Mouse (Mus musculus) liver, embryonic 11.5 days (tissue): ENCODE results near the gene Trp53rka. TPM values are rescaled to one million over a fixed set of nuclear protein-coding genes. Genes with fewer than 3 reads are reported as not detected.

ENCODE experiments used
- ATAC-seq: fragments of 200-750 bp; cut with Nextera tagmentation; replicated peaks from 2 replicates; pipeline ENCODE4 v1.8.0; 2017; ENCODE audit warnings: moderate number of reproducible peaks, mild to moderate bottlenecking, moderate TSS enrichment, moderate library complexity; ENCODE audit not compliant: low FRiP score
- DNase-seq: peaks from one replicate; pipeline ENCODE4 v3.0.0-alpha.2; 2017; ENCODE audit warnings: low spot score
- H3K27ac ChIP-seq: fragments of 300-500 bp; sonication (generic); 2 replicates; pipeline ENCODE4 v1.5.1; 2014; ENCODE audit warnings: mild to moderate bottlenecking, low read depth, low read length, control low read depth
- H3K27me3 ChIP-seq: fragments of 300-500 bp; sonication (generic); replicated peaks from 2 replicates; pipeline ENCODE4 v1.6.1; 2014; ENCODE audit warnings: low read length, mixed read lengths; ENCODE audit not compliant: control insufficient read depth, insufficient read depth
- H3K36me3 ChIP-seq: fragments of 300-500 bp; sonication (generic); 2 replicates; pipeline ENCODE4 v1.6.1; 2014; ENCODE audit warnings: mild to moderate bottlenecking, low read length, moderate library complexity, mixed read lengths; ENCODE audit not compliant: control insufficient read depth, insufficient read depth
- H3K4me1 ChIP-seq: fragments of 300-500 bp; sonication (generic); replicated peaks from 2 replicates; pipeline ENCODE4 v1.6.1; 2014; ENCODE audit warnings: low read length, mixed read lengths; ENCODE audit not compliant: control insufficient read depth, insufficient read depth
- H3K4me2 ChIP-seq: fragments of 300-500 bp; sonication (generic); 2 replicates; pipeline ENCODE4 v1.6.1; 2014; ENCODE audit warnings: mild to moderate bottlenecking, control low read depth, moderate library complexity
- H3K4me3 ChIP-seq: fragments of 300-500 bp; sonication (generic); 2 replicates; pipeline ENCODE4 v1.5.1; 2014; ENCODE audit warnings: low read depth, low read length, control low read depth
- H3K9ac ChIP-seq: fragments of 300-500 bp; sonication (generic); 2 replicates; pipeline ENCODE4 v1.6.1; 2014; ENCODE audit warnings: low read depth, low read length, control low read depth
- H3K9me3 ChIP-seq: fragments of 300-500 bp; sonication (generic); 2 replicates; pipeline ENCODE4 v1.6.1; 2016; ENCODE audit warnings: low read length, inconsistent platforms, mixed read lengths; ENCODE audit not compliant: control insufficient read depth
- WGBS: fragments of 180-500 bp; shearing (Covaris S2); extraction: QIAGEN DNeasy Blood & Tissue Kit; methylation state at CpG from one replicate; pipeline ENCODE4 v1.1.7; 2014; 5-methylcytosine and 5-hydroxymethylcytosine counted together
- polyA plus RNA-seq: library from polyadenylated mRNA; unstranded; fragments of >200 nt; fragmentation: Nextera tagmentation; extraction: Ambion mirVana; gene quantifications from 2 replicates; pipeline ENCODE4 v1.2.1, GENCODE M21; 2014

Trp53rka gene
- polyA plus RNA-seq, 1 experiment from 2014 or later: 31.4 TPM

DNA sequence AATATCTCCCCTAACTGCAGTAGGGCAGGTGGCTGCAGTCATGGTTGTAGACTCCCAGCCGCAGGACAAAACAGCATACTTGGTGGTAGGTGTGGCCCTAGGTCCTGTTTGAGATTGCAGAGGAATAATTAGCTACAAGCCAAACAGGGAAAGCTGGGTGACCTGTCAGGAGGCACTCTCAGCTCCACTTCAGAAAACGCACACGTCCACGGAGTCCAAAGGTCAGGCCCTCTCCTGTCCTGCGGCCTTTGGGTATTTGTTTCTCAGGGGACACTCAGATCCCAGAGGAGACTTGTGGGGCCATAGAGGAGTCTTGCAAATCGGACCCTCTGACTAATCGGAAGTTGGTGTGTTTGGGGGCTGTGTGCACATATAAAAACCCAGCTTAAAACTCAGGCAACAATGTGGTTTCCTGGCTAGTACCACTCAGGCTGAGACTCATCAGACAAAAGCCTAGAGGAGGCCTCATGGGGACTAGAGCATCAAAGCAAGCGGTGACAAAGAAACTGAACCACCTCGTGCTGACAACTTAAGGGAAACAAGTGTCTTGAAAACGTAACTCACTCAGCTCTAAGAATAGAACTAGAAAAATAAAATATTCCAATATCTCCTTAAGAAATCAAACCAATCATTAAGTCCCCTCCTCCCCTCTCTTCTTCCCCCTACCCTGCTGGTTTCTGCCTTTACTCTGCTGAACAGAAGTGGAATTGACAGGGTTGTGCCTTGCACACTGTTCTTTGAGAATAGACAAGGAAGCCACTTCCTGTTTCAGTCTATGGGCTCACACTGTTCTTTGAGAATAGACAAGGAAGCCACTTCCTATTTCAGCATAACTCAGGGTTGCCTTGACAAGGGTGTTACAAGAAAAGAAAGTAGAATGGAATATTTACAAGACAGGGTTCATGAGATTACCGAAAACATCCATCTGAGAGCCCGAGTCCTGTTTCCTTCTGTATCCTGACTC is 40.1 kb downstream of the Trp53rka start:
- H3K9ac ChIP-seq: no peak overlapping the region
- DNase-seq: no peak
- 0 out of 2 replicates have a peak, but pooled peaks cover 4% of the 10 kb centered on the region for H3K4me1 ChIP-seq
- no peak overlapping the region for H3K27ac ChIP-seq
- 62% methylated on average over 12 of the region's 12 CpGs for WGBS
- no peaks in the 10 kb centered on the region for H3K36me3 ChIP-seq
- no peaks in the 10 kb centered on the region for H3K27me3 ChIP-seq
- ATAC-seq: no peak
- no peak overlapping the region for H3K4me2 ChIP-seq
- no peak overlapping the region for H3K4me3 ChIP-seq
- no peaks in the 10 kb centered on the region for H3K9me3 ChIP-seq

GRCm38 (mm10) chr2:165448475-165448874 is 44.6 kb downstream of the Trp53rka start:
- Histone ChIP-seq H3K9ac (no peak overlapping the region), H3K9me3 (no peaks in the 10 kb centered on the region), H3K27ac (no peak overlapping the region), H3K36me3 (no peaks in the 10 kb centered on the region), H3K4me2 (no peak overlapping the region), H3K4me1 (0 out of 2 replicates have a peak, but pooled peaks cover 7% of the 10 kb centered on the region), H3K4me3 (no peak overlapping the region), H3K27me3 (no peaks in the 10 kb centered on the region)
- ATAC-seq (no peak), DNase-seq (no peak)
- 70% methylated on average over 9 of the region's 9 CpGs for WGBS

- H3K4me1 ChIP-seq: 0 out of 2 replicates have a peak, but pooled peaks cover 3% of the 10 kb centered on the region
- DNase-seq (no peak), ATAC-seq (no peak)
- no peaks in the 10 kb centered on the region for H3K27me3 ChIP-seq
- 60% methylated on average over 3 of the region's 3 CpGs for WGBS
- H3K4me3 ChIP-seq: no peak overlapping the region
- H3K27ac ChIP-seq: no peak overlapping the region
- no peaks in the 10 kb centered on the region for H3K9me3 ChIP-seq
- no peaks in the 10 kb centered on the region for H3K36me3 ChIP-seq
- H3K4me2 ChIP-seq: no peak overlapping the region
- H3K9ac ChIP-seq: no peak overlapping the region
Measured at GRCm38 (mm10) chr2:165444861-165445260, 48.3 kb downstream of the Trp53rka start.

DNA sequence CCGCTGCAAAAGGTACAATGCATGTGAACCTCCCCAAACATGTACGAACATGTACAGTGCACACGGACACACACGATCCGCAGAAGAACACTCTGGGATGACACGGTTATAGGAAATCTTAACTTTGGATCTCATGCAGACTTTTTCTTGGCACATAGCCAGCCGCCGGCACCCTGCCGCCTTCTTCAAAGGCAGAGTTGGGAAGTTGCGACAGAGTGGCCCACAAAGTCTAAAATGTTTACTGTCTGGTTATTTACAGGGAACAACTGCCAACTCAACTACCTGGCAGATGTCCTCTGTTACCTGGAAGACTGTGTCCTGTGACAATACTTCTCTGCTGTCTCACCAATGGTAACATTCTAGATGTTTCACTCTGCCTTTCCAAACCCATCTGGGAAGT is 50.1 kb downstream of the Trp53rka start:
- no peaks in the 10 kb centered on the region for H3K9me3 ChIP-seq
- H3K4me1 ChIP-seq: 0 out of 2 replicates have a peak, but pooled peaks cover 3% of the 10 kb centered on the region
- H3K4me3 ChIP-seq: no peak overlapping the region
- no peak for DNase-seq
- ATAC-seq: no peak
- no peak overlapping the region for H3K27ac ChIP-seq
- no peak overlapping the region for H3K4me2 ChIP-seq
- no peaks in the 10 kb centered on the region for H3K36me3 ChIP-seq
- no peaks in the 10 kb centered on the region for H3K27me3 ChIP-seq
- H3K9ac ChIP-seq: no peak overlapping the region
- 77% methylated on average over 10 of the region's 10 CpGs for WGBS

- Histone ChIP-seq H3K9ac (no peak overlapping the region), H3K36me3 (no peaks in the 10 kb centered on the region), H3K27me3 (no peaks in the 10 kb centered on the region), H3K27ac (no peak overlapping the region; the same call in 1 of the 2 replicates), H3K4me3 (no peak overlapping the region), H3K4me1 (0 out of 2 replicates have a peak, but pooled peaks cover 3% of the 10 kb centered on the region), H3K4me2 (no peak overlapping the region), H3K9me3 (no peaks in the 10 kb centered on the region)
- 45% methylated on average over 4 of the region's 4 CpGs for WGBS
- DNase-seq: no peak
- no peak for ATAC-seq
Measured at GRCm38 (mm10) chr2:165441613-165442012, 51.5 kb downstream of the Trp53rka start.

Other genes starting within 250 kb of the Trp53rka start
- 53.0 and 64.4 TPM in 2 replicates for gene Slc35c2, start 205.5 kb downstream of the Trp53rka start, polyA plus RNA-seq
- 36.4 and 42.4 TPM in 2 replicates for gene Elmo2, start 166.8 kb downstream of the Trp53rka start, polyA plus RNA-seq
- gene Zfp663, start 124.6 kb downstream of the Trp53rka start, polyA plus RNA-seq: 0.07 and 0.29 TPM in 2 replicates
- 5.9 and 6.1 TPM in 2 replicates for gene Zfp334, start 105.1 kb downstream of the Trp53rka start, polyA plus RNA-seq
- gene Ocstamp, start 92.9 kb downstream of the Trp53rka start, polyA plus RNA-seq: 2.2 and 2.5 TPM in 2 replicates
- 2.9 and 4.0 TPM in 2 replicates for gene Slc13a3, start 20.1 kb downstream of the Trp53rka start, polyA plus RNA-seq
- 1.6 and 2.1 TPM in 2 replicates for gene Slc2a10, start 10.5 kb upstream of the Trp53rka start, polyA plus RNA-seq
- gene Eya2, start 101.7 kb upstream of the Trp53rka start, polyA plus RNA-seq: 0.66 and 1.2 TPM in 2 replicates